Mouse (Mus musculus): ENCODE measurements around the gene Hist1h1c. TPM values are rescaled to one million over a fixed set of nuclear protein-coding genes. Genes with fewer than 3 reads are reported as not detected.

The Hist1h1c gene
- polyA plus RNA-seq, 1 experiment from 2014 or later: 28.3 TPM

Small RNA genes lying within 50 kb of the gene (microRNA-seq; reads per million reads assigned to microRNA genes)
- gene Gm44314: not detected
- not detected for gene Gm44484

Other genes starting within 250 kb of the Hist1h1c start
- 0.50 and 0.54 TPM in 2 replicates for gene Btn2a2, start 250.0 kb upstream of the Hist1h1c start, polyA plus RNA-seq (2015; fragmentation: Nextera tagmentation; extraction: Ambion mirVana)
- 4.5 and 5.6 TPM in 2 replicates for gene Hist1h4h, start 207.8 kb upstream of the Hist1h1c start, polyA plus RNA-seq (2015; fragmentation: Nextera tagmentation; extraction: Ambion mirVana)
- 4.3 TPM in 2 replicates for gene Hist1h2af, start 204.9 kb upstream of the Hist1h1c start, polyA plus RNA-seq (2015; fragmentation: Nextera tagmentation; extraction: Ambion mirVana)
- 4.6 and 6.0 TPM in 2 replicates for gene Hist1h3g, start 203.4 kb upstream of the Hist1h1c start, polyA plus RNA-seq (2015; fragmentation: Nextera tagmentation; extraction: Ambion mirVana)
- gene Hist1h2bh, start 195.4 kb upstream of the Hist1h1c start, polyA plus RNA-seq (2015; fragmentation: Nextera tagmentation; extraction: Ambion mirVana): 0.64 and 0.92 TPM in 2 replicates
- 0.54 and 0.82 TPM in 2 replicates for gene Hist1h3f, start 194.8 kb upstream of the Hist1h1c start, polyA plus RNA-seq (2015; fragmentation: Nextera tagmentation; extraction: Ambion mirVana)
- 1.5 and 2.0 TPM in 2 replicates for gene Hist1h4f, start 187.2 kb upstream of the Hist1h1c start, polyA plus RNA-seq (2015; fragmentation: Nextera tagmentation; extraction: Ambion mirVana)
- 0.37 and 0.55 TPM in 2 replicates for gene Hist1h1d, start 185.5 kb upstream of the Hist1h1c start, polyA plus RNA-seq (2015; fragmentation: Nextera tagmentation; extraction: Ambion mirVana)
- gene Hist1h3e, start 176.4 kb upstream of the Hist1h1c start, polyA plus RNA-seq (2015; fragmentation: Nextera tagmentation; extraction: Ambion mirVana): 4.7 TPM in 2 replicates
- 57.3 and 57.7 TPM in 2 replicates for gene Hist1h2ae, start 167.6 kb upstream of the Hist1h1c start, polyA plus RNA-seq (2015; fragmentation: Nextera tagmentation; extraction: Ambion mirVana)
- gene Hist1h2bg, start 167.4 kb upstream of the Hist1h1c start, polyA plus RNA-seq (2015; fragmentation: Nextera tagmentation; extraction: Ambion mirVana): 8.5 and 9.1 TPM in 2 replicates
- gene Hist1h2bf, start 164.6 kb upstream of the Hist1h1c start, polyA plus RNA-seq (2015; fragmentation: Nextera tagmentation; extraction: Ambion mirVana): 4.3 and 4.4 TPM in 2 replicates
- gene Hist1h2ad, start 164.4 kb upstream of the Hist1h1c start, polyA plus RNA-seq (2015; fragmentation: Nextera tagmentation; extraction: Ambion mirVana): 2.5 and 3.0 TPM in 2 replicates
- 6.1 and 6.6 TPM in 2 replicates for gene Hist1h3d, start 163.0 kb upstream of the Hist1h1c start, polyA plus RNA-seq (2015; fragmentation: Nextera tagmentation; extraction: Ambion mirVana)
- 102 TPM in 2 replicates for gene Hist1h4d, start 157.2 kb upstream of the Hist1h1c start, polyA plus RNA-seq (2015; fragmentation: Nextera tagmentation; extraction: Ambion mirVana)
- 3.2 and 3.3 TPM in 2 replicates for gene Hist1h2be, start 117.7 kb upstream of the Hist1h1c start, polyA plus RNA-seq (2015; fragmentation: Nextera tagmentation; extraction: Ambion mirVana)
- gene Hist1h1e, start 116.2 kb upstream of the Hist1h1c start, polyA plus RNA-seq (2015; fragmentation: Nextera tagmentation; extraction: Ambion mirVana): 14.7 and 15.9 TPM in 2 replicates
- gene Hist1h2ac, start 54.9 kb upstream of the Hist1h1c start, polyA plus RNA-seq (2015; fragmentation: Nextera tagmentation; extraction: Ambion mirVana): 1.3 and 1.6 TPM in 2 replicates
- gene Hist1h2bc, start 54.6 kb upstream of the Hist1h1c start, polyA plus RNA-seq (2015; fragmentation: Nextera tagmentation; extraction: Ambion mirVana): 72.4 and 78.3 TPM in 2 replicates
- gene Hist1h1t, start 43.0 kb upstream of the Hist1h1c start, polyA plus RNA-seq (2015; fragmentation: Nextera tagmentation; extraction: Ambion mirVana): 0.26 TPM in 1 of 2 replicates, not detected in the other
- gene Hist1h4c, start 40.4 kb upstream of the Hist1h1c start, polyA plus RNA-seq (2015; fragmentation: Nextera tagmentation; extraction: Ambion mirVana): 4.5 and 5.9 TPM in 2 replicates
- gene Hfe, start 28.0 kb upstream of the Hist1h1c start, polyA plus RNA-seq (2015; fragmentation: Nextera tagmentation; extraction: Ambion mirVana): 9.3 and 9.4 TPM in 2 replicates
- gene Hist1h3c, start 6.8 kb downstream of the Hist1h1c start, polyA plus RNA-seq (2015; fragmentation: Nextera tagmentation; extraction: Ambion mirVana): 6.8 and 9.7 TPM in 2 replicates
- gene Hist1h2bb, start 7.9 kb downstream of the Hist1h1c start, polyA plus RNA-seq (2015; fragmentation: Nextera tagmentation; extraction: Ambion mirVana): 2.1 and 2.5 TPM in 2 replicates
- 33.6 and 37.8 TPM in 2 replicates for gene Hist1h2ab, start 12.3 kb downstream of the Hist1h1c start, polyA plus RNA-seq (2015; fragmentation: Nextera tagmentation; extraction: Ambion mirVana)
- gene Hist1h3b, start 13.5 kb downstream of the Hist1h1c start, polyA plus RNA-seq (2015; fragmentation: Nextera tagmentation; extraction: Ambion mirVana): 8.8 and 13.2 TPM in 2 replicates
- gene Hist1h4b, start 18.2 kb downstream of the Hist1h1c start, polyA plus RNA-seq (2015; fragmentation: Nextera tagmentation; extraction: Ambion mirVana): 4.6 and 6.0 TPM in 2 replicates
- 0.90 TPM in 1 of 2 replicates, not detected in the other for gene Hist1h4a, start 22.4 kb downstream of the Hist1h1c start, polyA plus RNA-seq (2015; fragmentation: Nextera tagmentation; extraction: Ambion mirVana)
- 6.1 and 7.8 TPM in 2 replicates for gene Hist1h3a, start 23.6 kb downstream of the Hist1h1c start, polyA plus RNA-seq (2015; fragmentation: Nextera tagmentation; extraction: Ambion mirVana)
- gene Hist1h1a, start 24.9 kb downstream of the Hist1h1c start, polyA plus RNA-seq (2015; fragmentation: Nextera tagmentation; extraction: Ambion mirVana): 0.91 and 1.7 TPM in 2 replicates
- gene Trim38, start 31.1 kb downstream of the Hist1h1c start, polyA plus RNA-seq (2015; fragmentation: Nextera tagmentation; extraction: Ambion mirVana): not detected in 2 replicates
- gene Slc17a2, start 68.2 kb downstream of the Hist1h1c start, polyA plus RNA-seq (2015; fragmentation: Nextera tagmentation; extraction: Ambion mirVana): 0.39 TPM in 1 of 2 replicates, not detected in the other
- gene Slc17a3, start 100.6 kb downstream of the Hist1h1c start, polyA plus RNA-seq (2015; fragmentation: Nextera tagmentation; extraction: Ambion mirVana): 9.1 and 11.0 TPM in 2 replicates
- gene Slc17a1, start 128.9 kb downstream of the Hist1h1c start, polyA plus RNA-seq (2015; fragmentation: Nextera tagmentation; extraction: Ambion mirVana): 24.2 and 29.8 TPM in 2 replicates
- 4.4 and 4.9 TPM in 2 replicates for gene Slc17a4, start 176.2 kb downstream of the Hist1h1c start, polyA plus RNA-seq (2015; fragmentation: Nextera tagmentation; extraction: Ambion mirVana)
- gene Hist1h2ba, start 195.3 kb downstream of the Hist1h1c start, polyA plus RNA-seq (2015; fragmentation: Nextera tagmentation; extraction: Ambion mirVana): not detected in 2 replicates
- not detected in 2 replicates for gene Hist1h2aa, start 195.7 kb downstream of the Hist1h1c start, polyA plus RNA-seq (2015; fragmentation: Nextera tagmentation; extraction: Ambion mirVana)